Mouse (Mus musculus): ENCODE results near the gene Slc4a10.

The Slc4a10 gene

GRCm38 (mm10) chr2:62352035-62352434, 305.8 kb downstream of the Slc4a10 start:
- DNase-seq (ENCODE audit: low spot score), result no peak

- DNase-seq (ENCODE audit: low spot score), result no peak
These were observed 309.5 kb downstream of the Slc4a10 start for GRCm38 (mm10) chr2:62355766-62356165.

- DNase-seq (ENCODE audit: low spot score), result no peak
These were observed 310.3 kb downstream of the Slc4a10 start for GRCm38 (mm10) chr2:62356606-62357005.

- DNase-seq (ENCODE audit: low spot score), result no peak
These were observed 311.0 kb downstream of the Slc4a10 start for GRCm38 (mm10) chr2:62357259-62357658.

GRCm38 (mm10) chr2:62360872-62361271, 314.6 kb downstream of the Slc4a10 start:
- no peak for DNase-seq (ENCODE audit: low spot score)

- no peak for DNase-seq (ENCODE audit: low spot score)
These were observed 315.3 kb downstream of the Slc4a10 start for GRCm38 (mm10) chr2:62361514-62361913.

GRCm38 (mm10) chr2:62362211-62362610, 315.9 kb downstream of the Slc4a10 start:
- DNase-seq (ENCODE audit: low spot score), result peak; percentile 62

GRCm38 (mm10) chr2:62363606-62364005, 317.3 kb downstream of the Slc4a10 start:
- no peak for DNase-seq (ENCODE audit: low spot score)

- no peak for DNase-seq (ENCODE audit: low spot score)
These were observed 322.2 kb downstream of the Slc4a10 start for GRCm38 (mm10) chr2:62368349-62369053.

GRCm38 (mm10) chr2:62370048-62370447, 323.8 kb downstream of the Slc4a10 start:
- no peak for DNase-seq (ENCODE audit: low spot score)

GRCm38 (mm10) chr2:62373692-62374091, 327.4 kb downstream of the Slc4a10 start:
- DNase-seq (ENCODE audit: low spot score), result no peak
